Mouse (Mus musculus) urinary bladder, postnatal 4 days (tissue): ENCODE data around the gene Cacng2.
A peak's percentile ranks its signal among the peaks of the same experiment; 100 is the strongest.
"Not testable (repeated sequence)": the region's sequence is repeated elsewhere in the genome, so short reads cannot be mapped to it uniquely, and the experiment has no call there.

Experiments used
- DNase-seq, 2 experiments: peaks; one replicate each; pipeline ENCODE4 v3.0.0; 2021 to 2022; ENCODE audit warnings: low spot score in 2 of 2

Gene Cacng2

GRCm38 (mm10) chr15:78008206-78008605, 111.6 kb downstream of the Cacng2 start:
- DNase-seq: not testable (repeated sequence)

- no peak for DNase-seq
These were observed 115.9 kb downstream of the Cacng2 start for GRCm38 (mm10) chr15:78003929-78004328.

GRCm38 (mm10) chr15:78001400-78001799, 118.4 kb downstream of the Cacng2 start:
- DNase-seq: no peak

DNA sequence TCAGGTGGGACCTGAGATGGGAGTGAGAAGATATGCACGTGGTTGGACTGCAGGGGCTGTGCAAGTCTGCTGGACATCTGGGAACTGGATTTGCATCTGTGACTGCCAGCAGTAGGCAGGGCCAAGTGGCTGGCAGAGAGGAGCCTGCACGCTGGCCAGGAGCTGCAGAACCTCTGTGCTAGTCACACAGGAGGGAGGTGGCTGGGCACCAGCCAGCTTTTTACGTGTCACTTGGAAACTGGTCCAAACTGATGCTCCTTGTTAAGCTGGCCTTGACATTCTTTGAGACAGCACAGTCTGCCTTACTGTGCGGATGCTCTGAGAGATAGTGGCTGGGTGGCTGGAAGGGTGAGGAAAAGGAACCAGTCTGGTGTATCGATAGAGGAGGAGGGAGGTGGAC, 131.3 kb downstream of the Cacng2 start:
- DNase-seq: no peak

DNA sequence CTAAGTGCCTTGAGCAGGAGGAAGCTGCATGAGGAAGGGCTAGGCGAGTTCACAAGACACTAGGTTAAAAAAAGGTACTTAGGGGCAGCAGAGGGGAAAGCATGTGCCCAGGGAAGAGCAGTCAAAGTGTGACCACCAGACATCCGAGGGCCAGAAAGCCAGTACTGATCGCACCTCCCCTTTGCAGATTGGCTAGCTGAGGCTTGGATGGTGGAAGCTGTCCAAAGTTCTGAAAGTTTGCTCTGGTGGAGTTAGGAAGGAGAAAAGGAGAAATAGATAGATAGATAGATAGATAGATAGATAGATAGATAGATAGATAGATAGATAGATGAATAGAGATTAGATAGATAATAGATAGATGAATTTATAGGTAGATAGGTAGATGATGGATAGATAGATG, 136.4 kb downstream of the Cacng2 start:
- DNase-seq: no peak

DNA sequence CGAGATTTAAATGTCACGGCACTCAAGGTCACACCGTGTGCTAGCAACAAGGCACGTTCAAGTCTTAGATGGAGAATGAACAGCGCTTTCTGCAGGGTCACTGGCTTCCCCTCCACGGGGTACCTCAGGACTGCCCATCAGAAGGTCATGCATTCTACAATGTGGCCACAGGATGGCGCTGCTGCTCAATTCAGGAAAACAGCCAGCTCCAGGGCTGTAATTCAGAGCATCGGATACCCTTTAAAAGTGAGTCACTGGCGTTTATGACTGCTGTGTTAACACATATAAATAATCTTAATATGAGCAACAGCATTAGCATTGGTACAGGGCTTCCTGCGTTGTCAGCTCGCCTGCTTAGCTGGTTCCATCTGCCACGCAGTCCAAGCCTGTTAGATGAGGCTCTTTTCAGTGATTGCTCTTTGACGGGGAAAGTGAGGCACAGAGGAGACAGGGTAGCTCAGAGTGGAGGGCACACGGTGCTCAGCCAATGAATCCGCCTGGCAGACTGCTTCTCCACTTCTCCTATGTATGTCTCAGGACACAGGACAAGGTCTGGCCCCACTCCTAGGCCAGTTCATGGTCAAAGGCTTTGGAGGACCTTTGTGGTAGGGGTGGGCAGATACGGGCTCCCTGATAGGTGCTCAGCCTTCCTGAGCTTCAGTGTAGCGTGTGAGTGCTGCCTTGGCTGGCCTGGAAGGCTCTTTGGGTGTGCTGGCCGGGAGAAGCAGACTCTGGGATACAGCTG, 137.5 kb downstream of the Cacng2 start:
- DNase-seq: no peak

- DNase-seq: no peak
These were observed 138.6 kb downstream of the Cacng2 start for GRCm38 (mm10) chr15:77981181-77981680.

GRCm38 (mm10) chr15:77979427-77979865, 140.4 kb downstream of the Cacng2 start:
- DNase-seq: no peak

DNA sequence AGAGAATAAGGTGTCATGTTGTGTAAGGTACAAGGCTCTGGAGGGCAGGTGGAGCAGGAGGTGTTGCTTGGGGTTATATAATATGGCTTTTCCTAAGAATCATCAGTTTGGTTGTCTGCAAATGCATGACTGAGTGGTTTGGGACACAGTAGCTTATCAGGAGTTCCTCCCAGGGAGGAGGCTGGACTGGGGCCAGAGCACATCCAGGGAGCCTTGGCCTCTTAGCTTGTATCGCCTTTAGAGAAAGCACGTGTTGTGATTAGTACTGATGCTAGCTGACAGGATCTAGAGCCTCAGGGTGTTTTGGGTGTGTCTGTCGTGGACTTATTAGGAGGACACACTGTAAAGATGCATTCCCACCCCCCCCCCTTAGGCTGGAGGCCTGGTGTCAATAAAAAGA, 142.2 kb downstream of the Cacng2 start:
- no peak for DNase-seq

- DNase-seq: no peak
These were observed 145.5 kb downstream of the Cacng2 start for GRCm38 (mm10) chr15:77974165-77974841.

DNA sequence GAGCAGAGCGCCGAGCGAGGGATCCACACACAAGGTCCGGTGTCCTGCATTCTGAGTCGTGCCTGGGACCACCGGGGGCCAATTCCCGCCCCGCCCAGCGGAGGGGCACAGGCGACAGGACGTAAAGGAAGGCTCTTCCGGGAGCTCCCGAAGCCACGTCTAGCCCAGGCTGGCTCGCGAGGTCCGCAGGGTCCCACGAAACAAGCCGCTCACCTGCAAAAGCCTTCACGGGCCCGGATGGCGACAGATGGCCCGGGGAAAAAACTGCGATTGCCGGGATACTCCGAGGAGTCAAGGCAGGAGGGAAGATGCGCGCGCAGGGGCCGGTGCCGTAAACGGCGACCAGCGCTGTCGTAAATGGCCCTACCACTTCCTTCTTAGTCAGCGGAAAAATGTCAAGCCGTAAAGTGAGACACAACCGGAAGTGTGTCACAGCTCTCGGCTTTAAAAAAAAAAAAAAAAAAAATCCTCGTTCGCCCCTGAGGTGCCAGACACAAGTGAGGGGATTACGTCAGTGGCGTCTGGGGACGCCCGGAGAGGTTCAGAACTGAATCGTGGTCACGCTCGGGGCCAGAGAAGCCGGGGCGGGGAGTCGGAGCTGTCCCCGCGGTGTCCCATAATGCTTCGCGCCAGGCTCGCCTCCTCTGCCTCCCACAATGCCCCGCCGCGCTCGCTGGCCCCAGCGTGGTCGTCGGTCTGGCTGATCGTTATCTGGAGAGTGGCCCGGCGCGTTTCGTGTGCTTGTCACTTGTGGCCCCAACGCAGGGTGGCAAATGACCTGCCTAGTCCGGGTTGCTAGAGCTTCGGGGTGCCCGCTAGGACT, 149.1 kb downstream of the Cacng2 start, which contains the start of gene Eif3d:
TSS of gene Eif3d (minus strand) at position 344 of the 823 bp plus-strand sequence.
- peak; percentile 94 to 98 for DNase-seq

DNA sequence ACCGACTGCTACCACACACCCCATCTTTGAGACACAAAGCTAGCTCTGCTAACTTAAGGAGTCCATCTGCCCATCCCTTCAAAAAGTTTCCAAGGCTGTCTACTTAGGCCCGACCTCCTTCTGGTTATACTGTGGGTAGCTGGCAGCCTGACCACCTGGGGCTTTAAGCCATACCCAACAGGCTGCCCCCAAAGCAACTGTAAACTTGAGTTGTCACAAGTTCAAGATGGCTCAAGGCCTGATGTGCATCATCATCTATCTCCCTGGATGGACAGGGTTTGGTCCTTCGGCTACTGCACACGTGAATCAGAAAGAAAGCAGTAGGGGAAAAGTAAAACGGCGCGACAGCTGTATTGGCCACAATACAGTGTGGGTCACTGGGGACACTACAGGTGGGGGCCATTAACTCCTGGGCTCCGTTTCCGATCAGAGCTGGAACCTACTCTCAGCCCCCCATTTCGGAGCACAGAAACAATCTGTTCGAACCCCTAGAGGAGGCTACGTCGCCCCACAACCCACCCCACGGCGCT, 149.8 kb downstream of the Cacng2 start:
- DNase-seq: no peak

- DNase-seq: no peak
These were observed 154.7 kb downstream of the Cacng2 start for GRCm38 (mm10) chr15:77965117-77965528.

- no peak for DNase-seq
These were observed 157.4 kb downstream of the Cacng2 start for GRCm38 (mm10) chr15:77962447-77962846.

DNA sequence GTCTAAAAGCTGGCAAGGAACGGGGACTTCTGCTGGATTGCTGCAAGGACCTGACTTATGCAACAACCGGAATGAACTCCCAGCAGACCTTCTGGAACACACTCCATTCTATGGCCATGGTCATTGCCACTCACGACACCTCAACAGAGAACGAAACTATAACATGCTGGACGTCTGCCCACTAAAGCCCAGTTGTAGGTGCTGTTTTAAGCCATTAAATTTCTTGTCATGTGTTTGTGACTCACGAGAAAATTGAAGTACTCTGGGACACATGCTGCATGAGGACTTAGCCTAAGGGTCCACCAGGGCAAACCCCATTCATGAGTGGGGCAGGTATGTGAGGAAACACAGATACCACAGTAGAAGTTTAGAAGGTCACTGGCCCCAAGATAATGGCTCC, 159.1 kb downstream of the Cacng2 start:
- DNase-seq: no peak

DNA sequence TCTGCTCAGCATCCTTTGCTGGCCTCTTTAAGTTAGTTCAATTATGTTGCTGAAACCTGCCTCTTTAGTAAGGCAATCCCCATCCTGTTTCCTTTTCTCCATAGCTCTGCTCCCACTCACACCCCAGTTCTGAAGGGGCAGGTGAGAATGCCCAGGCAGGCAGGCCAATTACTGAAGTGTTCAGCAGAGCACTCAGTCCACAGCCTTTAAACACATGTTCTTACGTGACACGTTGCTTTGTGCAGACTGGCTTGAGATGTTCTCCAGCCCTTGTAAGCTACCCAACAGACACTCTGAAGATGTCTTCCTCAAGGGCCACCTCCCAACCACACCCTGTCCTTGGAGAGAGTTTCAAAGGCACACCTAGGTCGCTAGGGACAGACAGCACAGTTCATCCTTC, 161.8 kb downstream of the Cacng2 start:
- no peak for DNase-seq

DNA sequence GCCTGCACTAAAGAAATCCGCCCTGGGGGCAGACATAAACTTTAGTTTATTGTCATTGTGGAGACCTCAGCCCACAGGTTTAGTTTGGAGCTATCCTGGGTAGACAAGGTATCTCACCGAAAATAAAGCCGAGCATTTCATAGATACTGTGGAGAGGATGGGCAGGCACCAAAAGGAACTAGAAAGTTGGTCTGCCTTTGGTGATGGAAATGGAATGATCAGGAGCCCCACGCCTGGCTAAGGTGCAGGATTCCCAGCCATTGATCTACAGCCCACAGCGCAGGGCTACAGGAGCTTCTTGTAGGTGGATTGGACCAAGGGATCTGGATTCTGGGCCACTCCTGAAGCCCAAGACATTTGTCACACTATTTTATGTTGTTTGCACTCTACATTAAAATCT, 162.2 kb downstream of the Cacng2 start:
- DNase-seq: no peak

GRCm38 (mm10) chr15:77956404-77956901, 163.4 kb downstream of the Cacng2 start, which contains the start of gene Foxred2:
TSS of gene Foxred2 (minus strand) at chr15:77956722.
- peak; percentile 77 to 85 for DNase-seq

DNA sequence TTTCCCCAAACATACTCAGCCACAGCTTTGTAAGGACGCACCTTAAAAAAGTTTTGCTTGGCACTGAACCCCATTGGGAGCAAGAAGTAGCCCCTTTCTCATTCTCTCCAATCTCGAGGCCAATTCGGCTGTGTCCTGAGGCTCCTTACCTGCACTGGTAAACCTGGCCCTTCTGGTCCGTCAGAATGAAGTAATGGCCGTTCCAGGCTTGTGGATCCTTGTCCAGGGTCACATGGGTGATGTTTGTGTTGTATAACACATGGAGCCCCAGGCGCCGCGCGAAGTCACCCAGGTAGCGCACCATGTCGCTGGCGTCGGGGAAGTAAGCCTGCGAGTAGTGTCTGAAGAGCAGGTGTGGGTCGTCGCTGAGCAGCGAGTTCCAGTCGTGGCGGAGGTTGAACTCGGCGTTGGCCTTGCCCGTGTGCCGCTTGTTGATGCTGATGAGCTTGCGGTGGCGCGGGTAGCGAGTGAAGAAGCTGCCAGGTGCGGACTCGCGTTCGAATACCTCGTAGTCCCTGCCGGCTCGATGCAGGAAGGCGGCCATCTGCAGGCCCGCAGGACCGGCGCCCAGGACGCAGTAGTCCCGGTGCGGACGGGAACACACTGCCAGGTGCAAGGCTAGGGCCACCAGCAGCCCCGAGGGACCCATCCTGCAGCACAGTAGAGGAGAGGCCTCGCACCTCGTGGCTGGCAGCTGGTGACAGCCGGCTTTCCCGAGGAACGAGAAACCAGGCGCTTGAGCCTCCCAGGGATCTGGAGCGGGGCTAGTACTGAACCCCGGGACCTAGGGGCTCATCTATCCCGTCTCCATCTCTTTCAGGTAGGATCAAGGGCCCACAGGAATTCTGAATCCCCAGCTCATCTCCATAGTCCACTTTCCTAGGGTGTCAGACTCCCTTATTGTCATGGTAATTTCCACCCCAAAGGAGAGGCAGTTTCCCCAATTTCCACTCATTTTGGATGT, 164.1 kb downstream of the Cacng2 start:
- DNase-seq: no peak

- no peak for DNase-seq
These were observed 165.5 kb downstream of the Cacng2 start for GRCm38 (mm10) chr15:77954362-77954761.
